Mouse (Mus musculus) erythroblast, embryonic 14.5 days (primary cell): ENCODE results near the gene Ankle2. TPM values are rescaled to one million over a fixed set of nuclear protein-coding genes. Genes with fewer than 3 reads are reported as not detected.

Experiments used
- H3K27me3 ChIP-seq: 2 replicates; pipeline ENCODE4 v1.6.1; 2012; ENCODE audit warnings: inconsistent platforms; ENCODE audit not compliant: control insufficient read depth
- H3K36me3 ChIP-seq: 2 replicates; pipeline ENCODE4 v1.6.1; 2012; ENCODE audit warnings: mild to moderate bottlenecking, inconsistent platforms; ENCODE audit not compliant: control insufficient read depth
- H3K4me1 ChIP-seq: 2 replicates; pipeline ENCODE4 v1.6.1; 2012; ENCODE audit warnings: inconsistent platforms; ENCODE audit not compliant: control insufficient read depth
- H3K4me3 ChIP-seq: replicated peaks from 2 replicates; pipeline ENCODE3; 2012; ENCODE audit warnings: moderate library complexity, mild to moderate bottlenecking, inconsistent platforms
- H3K9me3 ChIP-seq: 2 replicates; pipeline ENCODE4 v1.6.1; 2012; ENCODE audit warnings: low read length, inconsistent platforms, mixed read lengths; ENCODE audit not compliant: control insufficient read depth
- GATA1 ChIP-seq: IDR thresholded peaks from 2 replicates; pipeline ENCODE4 v1.6.1; 2012; ENCODE audit warnings: low read length, inconsistent platforms, mixed read lengths
- TAL1 ChIP-seq: IDR thresholded peaks from 3 replicates; pipeline ENCODE4 v1.6.1; 2012; ENCODE audit warnings: low read length, inconsistent platforms, mixed read lengths
- polyA plus RNA-seq: library from polyadenylated mRNA; stranded (reverse); fragments of >175 nt; gene quantifications from 2 replicates; pipeline ENCODE4 v1.2.3, GENCODE M21; 2012

The Ankle2 gene
- polyA plus RNA-seq, 1 experiment: 0.27 TPM

- TF ChIP-seq GATA1 (no peak), TAL1 (no peak)
- Histone ChIP-seq H3K27me3 (no peaks in the 10 kb centered on the region), H3K4me1 (peaks cover 48% of the 10 kb centered on the region), H3K9me3 (no peaks in the 10 kb centered on the region), H3K4me3 (no peak overlapping the region), H3K36me3 (peaks cover 33% of the 10 kb centered on the region)
Measured at GRCm38 (mm10) chr5:110274846-110275245, 44.0 kb downstream of the Ankle2 start.

DNA sequence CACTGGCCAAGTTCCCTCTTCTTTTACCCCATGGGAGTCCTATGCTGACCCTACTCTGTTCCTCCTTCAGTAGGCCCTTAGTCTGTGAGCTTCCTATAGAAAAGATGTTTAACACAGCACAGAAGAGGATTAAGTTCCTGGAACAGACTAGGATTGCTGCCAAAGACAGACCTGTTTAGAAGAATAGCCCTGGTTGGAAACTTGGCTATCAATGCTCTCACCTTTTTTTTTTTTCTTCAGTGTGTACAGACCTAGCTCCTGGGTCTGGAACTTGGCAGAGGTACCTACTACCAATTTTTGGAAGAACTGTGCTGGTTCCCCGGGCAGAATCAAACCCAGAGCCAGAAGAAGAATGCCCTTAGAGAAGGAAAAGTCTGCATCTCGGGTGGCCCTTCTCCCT is 45.6 kb downstream of the Ankle2 start:
- peaks cover 45% of the 10 kb centered on the region for H3K36me3 ChIP-seq
- H3K9me3 ChIP-seq: no peaks in the 10 kb centered on the region
- no peaks in the 10 kb centered on the region for H3K27me3 ChIP-seq
- H3K4me3 ChIP-seq: no peak overlapping the region
- H3K4me1 ChIP-seq: peaks cover 43% of the 10 kb centered on the region
- TF ChIP-seq GATA1: no peak
- no peak for TF ChIP-seq TAL1

DNA sequence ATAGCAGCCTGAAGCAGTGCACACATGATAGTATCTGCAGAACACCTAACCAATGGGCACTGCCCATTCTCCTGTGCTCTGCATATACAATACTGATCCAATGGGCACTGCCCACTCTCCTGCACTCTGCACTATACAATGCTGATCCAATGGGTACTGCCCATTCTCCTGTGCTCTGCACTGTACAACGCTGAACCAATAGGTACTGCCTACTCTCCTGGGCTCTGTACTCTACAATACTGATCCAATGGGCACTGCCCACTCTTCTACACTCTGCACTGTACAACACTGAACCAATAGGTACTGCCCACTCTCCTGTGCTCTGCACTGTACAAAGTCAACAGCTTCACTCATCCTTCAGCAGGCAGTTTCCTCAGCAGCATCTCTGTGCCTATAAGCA is 46.1 kb downstream of the Ankle2 start:
- TF ChIP-seq GATA1 (no peak), TAL1 (no peak)
- Histone ChIP-seq H3K4me1 (peaks cover 43% of the 10 kb centered on the region), H3K27me3 (no peaks in the 10 kb centered on the region), H3K36me3 (peaks cover 45% of the 10 kb centered on the region), H3K4me3 (no peak overlapping the region), H3K9me3 (no peaks in the 10 kb centered on the region)

GRCm38 (mm10) chr5:110281984-110282383 is 51.2 kb downstream of the Ankle2 start:
- peaks cover 31% of the 10 kb centered on the region for H3K4me1 ChIP-seq
- no peak overlapping the region for H3K4me3 ChIP-seq
- H3K36me3 ChIP-seq: peaks cover 30% of the 10 kb centered on the region
- no peaks in the 10 kb centered on the region for H3K27me3 ChIP-seq
- TF ChIP-seq GATA1 (no peak), TAL1 (no peak)
- no peaks in the 10 kb centered on the region for H3K9me3 ChIP-seq

DNA sequence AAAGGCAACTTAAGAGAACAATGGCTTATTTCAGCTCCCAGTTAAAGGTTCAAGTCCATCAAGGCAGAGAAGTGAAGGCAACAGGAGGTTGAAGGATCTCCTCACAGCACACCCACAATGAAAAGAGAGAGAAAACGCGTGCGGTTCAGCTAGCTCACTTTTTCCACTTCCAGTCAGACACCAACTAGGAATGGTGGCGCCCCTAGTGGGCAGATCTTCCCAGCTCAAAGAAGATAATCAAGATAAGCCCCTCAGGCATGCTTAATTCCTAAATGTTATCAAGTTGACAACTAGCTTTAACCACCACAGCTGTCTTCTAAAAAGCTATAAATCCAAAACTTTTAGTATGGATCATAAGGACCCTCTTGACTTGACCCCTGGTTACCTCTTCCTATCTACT is 53.7 kb downstream of the Ankle2 start:
- H3K4me3 ChIP-seq: peak overlapping the region; percentile 90
- H3K27me3 ChIP-seq: no peaks in the 10 kb centered on the region
- H3K4me1 ChIP-seq: peaks cover 39% of the 10 kb centered on the region
- H3K36me3 ChIP-seq: peaks cover 37% of the 10 kb centered on the region
- no peaks in the 10 kb centered on the region for H3K9me3 ChIP-seq
- TF ChIP-seq TAL1: no peak
- peak; percentile 67 for TF ChIP-seq GATA1

GRCm38 (mm10) chr5:110285156-110285555 is 54.4 kb downstream of the Ankle2 start:
- H3K36me3 ChIP-seq: peaks cover 43% of the 10 kb centered on the region
- H3K27me3 ChIP-seq: no peaks in the 10 kb centered on the region
- H3K4me3 ChIP-seq: peak overlapping the region; percentile 90
- H3K4me1 ChIP-seq: peaks cover 40% of the 10 kb centered on the region
- H3K9me3 ChIP-seq: no peaks in the 10 kb centered on the region
- TF ChIP-seq TAL1: no peak
- no peak for TF ChIP-seq GATA1

GRCm38 (mm10) chr5:110285770-110286445 is 55.1 kb downstream of the Ankle2 start, which contains the start of the genes Pxmp2 and Pole:
TSS of gene Pxmp2 (minus strand) at chr5:110286186.
TSS of gene Pole (plus strand) at chr5:110286306.
- H3K36me3 ChIP-seq: peaks cover 43% of the 10 kb centered on the region
- TF ChIP-seq GATA1 (no peak), TAL1 (no peak)
- H3K4me3 ChIP-seq: peak within 1 kb of the TSS; percentile 90
- no peaks in the 10 kb centered on the region for H3K27me3 ChIP-seq
- peaks cover 43% of the 10 kb centered on the region for H3K4me1 ChIP-seq
- H3K9me3 ChIP-seq: no peaks in the 10 kb centered on the region

- peaks cover 46% of the 10 kb centered on the region for H3K36me3 ChIP-seq
- H3K27me3 ChIP-seq: no peaks in the 10 kb centered on the region
- peak overlapping the region; percentile 90 for H3K4me3 ChIP-seq
- TF ChIP-seq TAL1 (no peak), GATA1 (no peak)
- H3K4me1 ChIP-seq: peaks cover 48% of the 10 kb centered on the region
- H3K9me3 ChIP-seq: no peaks in the 10 kb centered on the region
Measured at GRCm38 (mm10) chr5:110286446-110287083, 55.8 kb downstream of the Ankle2 start.

DNA sequence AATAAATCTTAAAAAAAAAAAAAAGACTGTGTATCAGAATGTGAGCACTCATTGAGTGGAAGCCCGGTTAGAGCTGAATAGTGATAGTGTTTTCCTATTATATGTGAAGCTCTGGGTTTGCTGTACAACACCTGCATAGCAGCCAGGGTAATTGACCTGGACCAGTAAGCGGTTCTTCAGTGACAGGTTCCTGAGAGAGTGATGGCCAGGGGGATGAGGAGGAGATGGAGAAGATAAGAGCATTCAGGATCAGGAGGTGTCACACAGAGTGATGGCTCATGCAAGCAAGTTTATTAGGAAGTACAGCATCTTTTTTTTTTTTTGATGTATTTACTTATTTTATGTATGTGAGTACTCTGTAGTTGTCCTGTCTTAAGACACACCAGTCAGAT is 56.3 kb downstream of the Ankle2 start:
- H3K36me3 ChIP-seq: peaks cover 51% of the 10 kb centered on the region
- peak overlapping the region; percentile 90 for H3K4me3 ChIP-seq
- H3K4me1 ChIP-seq: peaks cover 49% of the 10 kb centered on the region
- H3K27me3 ChIP-seq: no peaks in the 10 kb centered on the region
- no peaks in the 10 kb centered on the region for H3K9me3 ChIP-seq
- no peak for TF ChIP-seq TAL1
- TF ChIP-seq GATA1: peak; percentile 74
